Mouse (Mus musculus) megakaryocyte, embryonic 14.5 days (primary cell): ENCODE data around the gene Slc25a33.

ENCODE experiments used
- FLI1 ChIP-seq: IDR thresholded peaks from 2 replicates; pipeline ENCODE4 v1.6.1; 2012; ENCODE audit warnings: low read length, inconsistent platforms, mixed read lengths
- GATA1 ChIP-seq: IDR thresholded peaks from 3 replicates; pipeline ENCODE4 v1.6.1; 2012; ENCODE audit warnings: mixed read lengths, low read length, inconsistent platforms, borderline replicate concordance

DNA sequence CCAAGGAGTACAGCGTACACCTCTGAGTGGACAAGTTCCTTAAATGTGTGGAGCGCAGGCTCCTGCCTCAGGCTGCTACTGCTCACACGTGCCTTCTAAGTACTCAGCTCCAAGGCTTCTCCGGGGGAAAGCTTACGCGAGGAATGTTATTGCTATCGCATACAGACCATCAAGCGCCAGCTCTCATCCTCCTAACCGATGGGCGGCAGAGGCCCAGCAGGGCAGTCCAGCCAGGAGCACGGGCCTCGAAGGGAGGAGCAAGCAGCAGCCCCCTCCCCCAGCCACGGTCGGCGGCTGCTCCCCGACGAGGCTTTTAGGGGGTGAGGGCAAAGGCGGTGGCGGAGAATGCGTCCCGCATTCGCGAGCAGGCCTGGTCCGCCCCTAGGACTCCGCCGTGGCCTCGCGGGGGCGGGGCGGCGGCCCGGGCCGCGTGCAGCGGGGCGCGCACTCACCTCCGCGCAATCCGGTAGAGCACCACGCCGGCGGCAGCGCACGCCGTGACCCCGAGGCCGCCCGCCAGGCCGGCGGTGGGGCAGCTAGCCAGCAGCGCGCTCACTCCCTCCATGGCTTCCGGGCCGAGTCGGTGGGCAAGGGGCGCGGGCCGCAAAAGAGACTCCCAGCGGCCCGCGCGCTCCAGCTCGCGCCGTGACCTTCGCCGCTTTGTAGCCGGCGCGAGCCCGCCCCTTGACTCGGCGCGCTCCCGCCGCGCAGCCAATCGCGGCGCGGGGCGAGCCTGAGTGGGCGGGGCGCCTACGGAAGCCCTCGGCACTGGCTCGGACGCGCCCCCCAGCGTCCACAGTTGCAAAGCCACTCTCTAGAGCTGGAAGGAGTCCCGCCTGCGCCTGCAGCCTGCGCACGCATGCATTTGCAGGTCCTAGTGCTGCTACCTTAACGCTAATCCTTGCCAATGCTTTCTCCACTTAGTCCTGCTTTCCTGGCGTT, 36.4 kb downstream of the Slc25a33 start, which contains the start of gene Tmem201:
- TF ChIP-seq GATA1 (no peak), FLI1 (no peak)
